Mouse (Mus musculus) gonadal fat pad, adult 2 months (tissue): ENCODE measurements around the gene Tbc1d9. TPM values are rescaled to one million over a fixed set of nuclear protein-coding genes. Genes with fewer than 3 reads are reported as not detected.

ENCODE experiments used
- DNase-seq: peaks from one replicate; pipeline ENCODE4 v3.0.0-alpha.2; 2012; ENCODE audit warnings: low read depth
- polyA plus RNA-seq: library from polyadenylated mRNA; depleted of rRNA; stranded (reverse); fragments of >200 nt; gene quantifications from 2 replicates; pipeline ENCODE4 v1.2.3, GENCODE M21; 2012; rRNA removed

The Tbc1d9 gene
- 27.1 and 51.2 TPM in 2 replicates for polyA plus RNA-seq

GRCm38 (mm10) chr8:83165235-83165930 lies at the start of gene Tbc1d9:
Gene Tbc1d9 (plus strand): TSS chr8:83165352.
- no peak for DNase-seq

- DNase-seq: no peak
Measured at GRCm38 (mm10) chr8:83135086-83135485, 30.1 kb upstream of the Tbc1d9 start.

GRCm38 (mm10) chr8:83140068-83140467 lies 25.1 kb upstream of the Tbc1d9 start:
- no peak for DNase-seq

- no peak for DNase-seq
Measured at GRCm38 (mm10) chr8:83140701-83141111, 24.4 kb upstream of the Tbc1d9 start.

GRCm38 (mm10) chr8:83141358-83141757 lies 23.8 kb upstream of the Tbc1d9 start:
- no peak for DNase-seq

- no peak for DNase-seq
Measured at GRCm38 (mm10) chr8:83144601-83145000, 20.6 kb upstream of the Tbc1d9 start.

- no peak for DNase-seq
Measured at GRCm38 (mm10) chr8:83145421-83145820, 19.7 kb upstream of the Tbc1d9 start.

- no peak for DNase-seq
Measured at GRCm38 (mm10) chr8:83149124-83149523, 16.0 kb upstream of the Tbc1d9 start.

- DNase-seq: no peak
Measured at GRCm38 (mm10) chr8:83152055-83152454, 13.1 kb upstream of the Tbc1d9 start.

GRCm38 (mm10) chr8:83152470-83152869 lies 12.7 kb upstream of the Tbc1d9 start:
- no peak for DNase-seq

- no peak for DNase-seq
Measured at GRCm38 (mm10) chr8:83155110-83155509, 10.0 kb upstream of the Tbc1d9 start.

- DNase-seq: no peak
Measured at GRCm38 (mm10) chr8:83158971-83159370, 6.2 kb upstream of the Tbc1d9 start.

GRCm38 (mm10) chr8:83159615-83160014 lies 5.5 kb upstream of the Tbc1d9 start:
- DNase-seq: no peak

- DNase-seq: no peak
Measured at GRCm38 (mm10) chr8:83160613-83161012, 4.5 kb upstream of the Tbc1d9 start.

GRCm38 (mm10) chr8:83165931-83166867 lies 1.0 kb downstream of the Tbc1d9 start, which contains the start of gene Gm10645:
Gene Gm10645 (minus strand): TSS chr8:83166170.
- no peak for DNase-seq

GRCm38 (mm10) chr8:83167932-83168331 lies 2.8 kb downstream of the Tbc1d9 start:
- no peak for DNase-seq

GRCm38 (mm10) chr8:83169127-83169526 lies 4.0 kb downstream of the Tbc1d9 start:
- DNase-seq: no peak

GRCm38 (mm10) chr8:83169709-83170108 lies 4.6 kb downstream of the Tbc1d9 start:
- no peak for DNase-seq

- no peak for DNase-seq
Measured at GRCm38 (mm10) chr8:83170894-83171293, 5.7 kb downstream of the Tbc1d9 start.

GRCm38 (mm10) chr8:83175680-83176079 lies 10.5 kb downstream of the Tbc1d9 start:
- DNase-seq: no peak

- DNase-seq: no peak
Measured at GRCm38 (mm10) chr8:83176785-83177184, 11.6 kb downstream of the Tbc1d9 start.

GRCm38 (mm10) chr8:83177317-83178195 lies 12.4 kb downstream of the Tbc1d9 start:
- no peak for DNase-seq
